Mouse (Mus musculus) NIH3T3 (cell line): ENCODE results near the gene Tram2.

Source experiments
- DNase-seq: peaks from one replicate; pipeline ENCODE4 v3.0.0-alpha.2; 2012; ENCODE audit warnings: low read depth

Gene Tram2

GRCm38 (mm10) chr1:20969642-20970041, 109.4 kb downstream of the Tram2 start:
- no peak for DNase-seq

- no peak for DNase-seq
Observed at GRCm38 (mm10) chr1:20954876-20955275, 124.2 kb downstream of the Tram2 start.

- no peak for DNase-seq
Observed at GRCm38 (mm10) chr1:20951799-20952198, 127.2 kb downstream of the Tram2 start.

- DNase-seq: peak; percentile 98
Observed at GRCm38 (mm10) chr1:20951300-20951763, 127.7 kb downstream of the Tram2 start, which contains the start of gene Efhc1. Gene Efhc1, plus strand, starts transcription at chr1:20951626.
